Mouse (Mus musculus) liver, embryonic 15.5 days (tissue): ENCODE measurements around the gene Rcan3. TPM values are rescaled to one million over a fixed set of nuclear protein-coding genes. Genes with fewer than 3 reads are reported as not detected.

Experiments used
- ATAC-seq: fragments of 200-750 bp; cut with Nextera tagmentation; 2 replicates; pipeline ENCODE4 v1.8.0; 2017; ENCODE audit warnings: moderate number of reproducible peaks, mild to moderate bottlenecking, moderate library complexity; ENCODE audit not compliant: insufficient read depth
- H3K27ac ChIP-seq: fragments of 300-500 bp; sonication (generic); replicated peaks from 2 replicates; pipeline ENCODE4 v1.5.1; 2015; ENCODE audit warnings: mild to moderate bottlenecking, inconsistent platforms
- H3K27me3 ChIP-seq: fragments of 300-500 bp; sonication (generic); 2 replicates; pipeline ENCODE4 v1.6.1; 2015; ENCODE audit warnings: mild to moderate bottlenecking, inconsistent platforms
- H3K36me3 ChIP-seq: fragments of 300-500 bp; sonication (generic); replicated peaks from 2 replicates; pipeline ENCODE4 v1.6.1; 2015; ENCODE audit warnings: moderate library complexity, mild to moderate bottlenecking, inconsistent platforms
- H3K4me1 ChIP-seq: fragments of 300-500 bp; sonication (generic); replicated peaks from 2 replicates; pipeline ENCODE4 v1.6.1; 2015; ENCODE audit warnings: inconsistent platforms
- H3K4me2 ChIP-seq: fragments of 300-500 bp; sonication (generic); 2 replicates; pipeline ENCODE4 v1.6.1; 2015; ENCODE audit warnings: moderate library complexity, mild to moderate bottlenecking, inconsistent platforms
- H3K4me3 ChIP-seq: fragments of 300-500 bp; sonication (generic); replicated peaks from 2 replicates; pipeline ENCODE4 v1.5.1; 2015; ENCODE audit warnings: mild to moderate bottlenecking, inconsistent platforms
- H3K9ac ChIP-seq: fragments of 300-500 bp; sonication (generic); 2 replicates; pipeline ENCODE4 v1.6.1; 2015; ENCODE audit warnings: moderate library complexity, mild to moderate bottlenecking, inconsistent platforms
- H3K9me3 ChIP-seq: fragments of 300-500 bp; sonication (generic); replicated peaks from 2 replicates; pipeline ENCODE4 v1.6.1; 2016; ENCODE audit warnings: inconsistent platforms
- WGBS: fragments of 180-500 bp; shearing (Covaris S2); methylation state at CpG from one replicate; pipeline ENCODE4 v1.1.7; 2015; ENCODE audit warnings: mixed read lengths; ENCODE audit not compliant: insufficient replicate concordance; 5-methylcytosine and 5-hydroxymethylcytosine counted together
- polyA plus RNA-seq: library from polyadenylated mRNA; unstranded; fragments of >200 nt; fragmentation: Nextera tagmentation; extraction: Ambion mirVana; gene quantifications from 2 replicates; pipeline ENCODE4 v1.2.1, GENCODE M21; 2015

Rcan3 gene
- polyA plus RNA-seq, 1 experiment from 2014 or later = 3.4 TPM

GRCm38 (mm10) chr4:135392801-135393200 is 40.9 kb downstream of the Rcan3 start:
- 64% methylated on average over 3 of the region's 3 CpGs for WGBS
- peaks cover 34% of the 10 kb centered on the region for H3K27me3 ChIP-seq
- H3K9me3 ChIP-seq = no peaks in the 10 kb centered on the region
- no peak overlapping the region for H3K27ac ChIP-seq
- H3K9ac ChIP-seq = no peak overlapping the region
- no peak overlapping the region for H3K4me3 ChIP-seq
- no peak for ATAC-seq
- no peaks in the 10 kb centered on the region for H3K36me3 ChIP-seq
- no peak overlapping the region for H3K4me2 ChIP-seq
- H3K4me1 ChIP-seq = peaks cover 5% of the 10 kb centered on the region; the same call in 1 of the 2 replicates

- Histone ChIP-seq H3K4me2 (no peak overlapping the region), H3K27me3 (peaks cover 16% of the 10 kb centered on the region), H3K9me3 (no peaks in the 10 kb centered on the region), H3K36me3 (no peaks in the 10 kb centered on the region), H3K4me3 (no peak overlapping the region), H3K27ac (no peak overlapping the region), H3K9ac (no peak overlapping the region), H3K4me1 (no peaks in the 10 kb centered on the region)
- 42% methylated on average over 6 of the region's 6 CpGs for WGBS
- no peak for ATAC-seq
Observed at GRCm38 (mm10) chr4:135391014-135391413, 42.6 kb downstream of the Rcan3 start.

- ATAC-seq = no peak
Observed at GRCm38 (mm10) chr4:135385614-135386013, 48.0 kb downstream of the Rcan3 start.

GRCm38 (mm10) chr4:135382316-135382715 is 51.3 kb downstream of the Rcan3 start:
- Histone ChIP-seq H3K36me3 (no peaks in the 10 kb centered on the region), H3K9me3 (no peaks in the 10 kb centered on the region), H3K4me1 (no peaks in the 10 kb centered on the region), H3K27ac (no peak overlapping the region), H3K27me3 (peaks cover 8% of the 10 kb centered on the region), H3K4me3 (no peak overlapping the region), H3K9ac (no peak overlapping the region), H3K4me2 (no peak overlapping the region)
- ATAC-seq = no peak
- WGBS = 2% methylated on average over 14 of the region's 14 CpGs

More at GRCm38 (mm10) chr4:135385614-135386013, 48.0 kb downstream of the Rcan3 start:
- no peak overlapping the region for H3K9ac ChIP-seq
- no peak overlapping the region for H3K27ac ChIP-seq
- no peaks in the 10 kb centered on the region for H3K9me3 ChIP-seq
- no peak overlapping the region for H3K4me3 ChIP-seq
- WGBS = 48% methylated on average over 10 of the region's 10 CpGs
- no peak overlapping the region for H3K4me2 ChIP-seq
- H3K27me3 ChIP-seq = peaks cover 8% of the 10 kb centered on the region
- H3K4me1 ChIP-seq = no peaks in the 10 kb centered on the region
- no peaks in the 10 kb centered on the region for H3K36me3 ChIP-seq

- H3K4me1 ChIP-seq = no peaks in the 10 kb centered on the region
- no peak for ATAC-seq
- H3K9me3 ChIP-seq = no peaks in the 10 kb centered on the region
- H3K4me2 ChIP-seq = no peak overlapping the region
- no peak overlapping the region for H3K9ac ChIP-seq
- no peaks in the 10 kb centered on the region for H3K36me3 ChIP-seq
- peaks cover 8% of the 10 kb centered on the region for H3K27me3 ChIP-seq
- no peak overlapping the region for H3K27ac ChIP-seq
- 48% methylated on average over 8 of the region's 8 CpGs for WGBS
- H3K4me3 ChIP-seq = no peak overlapping the region
Observed at GRCm38 (mm10) chr4:135381355-135381754, 52.3 kb downstream of the Rcan3 start.

GRCm38 (mm10) chr4:135377241-135377640 is 56.4 kb downstream of the Rcan3 start:
- no peak for ATAC-seq
- H3K36me3 ChIP-seq = no peaks in the 10 kb centered on the region
- H3K9me3 ChIP-seq = 0 out of 2 replicates have a peak, but pooled peaks cover 5% of the 10 kb centered on the region
- H3K4me3 ChIP-seq = no peak overlapping the region
- WGBS = 78% methylated on average over 11 of the region's 11 CpGs
- H3K9ac ChIP-seq = no peak overlapping the region
- no peak overlapping the region for H3K27ac ChIP-seq
- H3K27me3 ChIP-seq = no peaks in the 10 kb centered on the region
- no peak overlapping the region for H3K4me2 ChIP-seq
- no peaks in the 10 kb centered on the region for H3K4me1 ChIP-seq

GRCm38 (mm10) chr4:135375444-135375843 is 58.2 kb downstream of the Rcan3 start:
- no peak overlapping the region for H3K9ac ChIP-seq
- H3K36me3 ChIP-seq = no peaks in the 10 kb centered on the region
- WGBS = 56% methylated on average over 3 of the region's 3 CpGs
- ATAC-seq = no peak
- no peak overlapping the region for H3K4me2 ChIP-seq
- H3K4me1 ChIP-seq = no peaks in the 10 kb centered on the region
- H3K27me3 ChIP-seq = no peaks in the 10 kb centered on the region
- no peak overlapping the region for H3K27ac ChIP-seq
- 0 out of 2 replicates have a peak, but pooled peaks cover 5% of the 10 kb centered on the region for H3K9me3 ChIP-seq
- no peak overlapping the region for H3K4me3 ChIP-seq

GRCm38 (mm10) chr4:135373299-135373698 is 60.4 kb downstream of the Rcan3 start:
- H3K4me2 ChIP-seq = no peak overlapping the region
- no peaks in the 10 kb centered on the region for H3K27me3 ChIP-seq
- no peak for ATAC-seq
- 0 out of 2 replicates have a peak, but pooled peaks cover 5% of the 10 kb centered on the region for H3K9me3 ChIP-seq
- no peak overlapping the region for H3K9ac ChIP-seq
- no peak overlapping the region for H3K27ac ChIP-seq
- H3K36me3 ChIP-seq = no peaks in the 10 kb centered on the region
- H3K4me3 ChIP-seq = no peak overlapping the region
- WGBS = 74% methylated on average over 5 of the region's 5 CpGs
- no peaks in the 10 kb centered on the region for H3K4me1 ChIP-seq

GRCm38 (mm10) chr4:135370372-135370771 is 63.3 kb downstream of the Rcan3 start:
- Histone ChIP-seq H3K9ac (no peak overlapping the region), H3K27me3 (no peaks in the 10 kb centered on the region), H3K9me3 (0 out of 2 replicates have a peak, but pooled peaks cover 2% of the 10 kb centered on the region), H3K27ac (no peak overlapping the region), H3K36me3 (no peaks in the 10 kb centered on the region), H3K4me1 (no peaks in the 10 kb centered on the region), H3K4me3 (no peak overlapping the region), H3K4me2 (no peak overlapping the region)
- 72% methylated on average over 11 of the region's 11 CpGs for WGBS
- no peak for ATAC-seq

- no peak for ATAC-seq
- H3K4me3 ChIP-seq = no peak overlapping the region
- H3K27ac ChIP-seq = no peak overlapping the region
- WGBS = 53% methylated on average over 6 of the region's 6 CpGs
- no peaks in the 10 kb centered on the region; the same call in 1 of the 2 replicates for H3K4me1 ChIP-seq
- H3K27me3 ChIP-seq = 0 out of 2 replicates have a peak, but pooled peaks cover 5% of the 10 kb centered on the region
- no peak overlapping the region for H3K9ac ChIP-seq
- H3K4me2 ChIP-seq = no peak overlapping the region
- no peaks in the 10 kb centered on the region for H3K36me3 ChIP-seq
- no peaks in the 10 kb centered on the region for H3K9me3 ChIP-seq
Observed at GRCm38 (mm10) chr4:135362828-135363227, 70.8 kb downstream of the Rcan3 start.
